Mouse (Mus musculus): ENCODE measurements around the gene Kcnc4.

Gene Kcnc4

GRCm38 (mm10) chr3:107459196-107459772 is at the start of gene Kcnc4:
Gene Kcnc4 (minus strand): TSS chr3:107459552.
- DNase-seq (ENCODE audit: low spot score) = peak; percentile 41

GRCm38 (mm10) chr3:107508696-107509095 is 49.3 kb upstream of the Kcnc4 start:
- DNase-seq (ENCODE audit: low spot score) = no peak

- peak; percentile 33 for DNase-seq (ENCODE audit: low spot score)
These were observed 48.6 kb upstream of the Kcnc4 start for GRCm38 (mm10) chr3:107507966-107508365.

GRCm38 (mm10) chr3:107506531-107506930 is 47.2 kb upstream of the Kcnc4 start:
- no peak for DNase-seq (ENCODE audit: low spot score)

- peak; percentile 62 for DNase-seq (ENCODE audit: low spot score)
These were observed 46.4 kb upstream of the Kcnc4 start for GRCm38 (mm10) chr3:107505464-107506367.

- DNase-seq (ENCODE audit: low spot score) = no peak
These were observed 45.2 kb upstream of the Kcnc4 start for GRCm38 (mm10) chr3:107504542-107504941.

- DNase-seq (ENCODE audit: low spot score) = no peak
These were observed 44.4 kb upstream of the Kcnc4 start for GRCm38 (mm10) chr3:107503716-107504115.

GRCm38 (mm10) chr3:107501702-107502151 is 42.4 kb upstream of the Kcnc4 start:
- DNase-seq (ENCODE audit: low spot score) = no peak

- no peak for DNase-seq (ENCODE audit: low spot score)
These were observed 40.9 kb upstream of the Kcnc4 start for GRCm38 (mm10) chr3:107500301-107500700.

- no peak for DNase-seq (ENCODE audit: low spot score)
These were observed 36.9 kb upstream of the Kcnc4 start for GRCm38 (mm10) chr3:107496086-107496850.

GRCm38 (mm10) chr3:107495524-107495923 is 36.2 kb upstream of the Kcnc4 start:
- DNase-seq (ENCODE audit: low spot score) = no peak

GRCm38 (mm10) chr3:107491459-107491858 is 32.1 kb upstream of the Kcnc4 start:
- no peak for DNase-seq (ENCODE audit: low spot score)

GRCm38 (mm10) chr3:107488637-107489036 is 29.3 kb upstream of the Kcnc4 start:
- DNase-seq (ENCODE audit: low spot score) = no peak

- DNase-seq (ENCODE audit: low spot score) = no peak
These were observed 23.9 kb upstream of the Kcnc4 start for GRCm38 (mm10) chr3:107483290-107483689.

GRCm38 (mm10) chr3:107480660-107481059 is 21.3 kb upstream of the Kcnc4 start:
- peak; percentile 39 for DNase-seq (ENCODE audit: low spot score)

- DNase-seq (ENCODE audit: low spot score) = peak; percentile 82
These were observed 12.8 kb upstream of the Kcnc4 start for GRCm38 (mm10) chr3:107472198-107472597.

- DNase-seq (ENCODE audit: low spot score) = no peak
These were observed 9.7 kb upstream of the Kcnc4 start for GRCm38 (mm10) chr3:107469059-107469458.

GRCm38 (mm10) chr3:107468106-107468505 is 8.8 kb upstream of the Kcnc4 start:
- DNase-seq (ENCODE audit: low spot score) = no peak

GRCm38 (mm10) chr3:107466577-107466976 is 7.2 kb upstream of the Kcnc4 start:
- DNase-seq (ENCODE audit: low spot score) = peak; percentile 89

GRCm38 (mm10) chr3:107462160-107462559 is 2.8 kb upstream of the Kcnc4 start:
- DNase-seq (ENCODE audit: low spot score) = peak; percentile 89

- peak; percentile 61 for DNase-seq (ENCODE audit: low spot score)
These were observed 550 bp upstream of the Kcnc4 start for GRCm38 (mm10) chr3:107459773-107460431.

Measured in embryo, embryonic 10.5 days (tissue).